Mouse (Mus musculus) layer of hippocampus, postnatal 25 days (tissue): ENCODE results near the gene Hcrtr1. TPM values are rescaled to one million over a fixed set of nuclear protein-coding genes. Genes with fewer than 3 reads are reported as not detected.

Experiments used
- DNase-seq, 2 experiments: peaks; one replicate each; pipeline ENCODE4 v3.0.0; 2022; ENCODE audit warnings: mixed read lengths in 2 of 2, low spot score in 1 of 2; ENCODE audit errors: extremely low spot score in 1 of 2
- total RNA-seq, 2 experiments: library from RNA; stranded (reverse); gene quantifications; 2 replicates each; pipeline ENCODE4 v1.2.3; 2021

The Hcrtr1 gene
- total RNA-seq, 2 experiments from 2014 or later = 3.2 to 4.5 TPM

- peak in 1 of 2 experiments; percentile 18 for DNase-seq
Observed at GRCm38 (mm10) chr4:130168280-130169183, 29.4 kb upstream of the Hcrtr1 start.

- DNase-seq = no peak
Observed at GRCm38 (mm10) chr4:130167814-130168213, 28.7 kb upstream of the Hcrtr1 start.

DNA sequence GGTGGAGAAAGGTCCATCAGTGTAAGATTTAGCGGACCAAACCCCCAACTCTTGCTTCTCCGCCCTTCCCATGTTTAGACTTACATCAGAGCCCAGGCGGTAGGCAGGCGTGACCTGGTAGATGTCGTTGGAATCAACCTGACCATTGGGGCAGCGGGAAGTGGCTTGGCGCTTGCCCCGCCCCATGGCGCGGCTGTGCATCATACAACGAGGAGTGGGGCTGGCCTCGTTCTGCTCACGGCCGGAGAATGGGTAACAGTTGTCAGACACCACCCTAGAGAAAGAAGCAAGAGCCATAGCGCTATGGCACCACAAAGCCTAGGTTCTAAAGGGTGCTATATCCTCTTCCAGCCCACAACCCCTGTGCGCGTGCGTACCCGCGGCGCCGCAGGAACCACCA, 28.2 kb upstream of the Hcrtr1 start:
- no peak for DNase-seq

DNA sequence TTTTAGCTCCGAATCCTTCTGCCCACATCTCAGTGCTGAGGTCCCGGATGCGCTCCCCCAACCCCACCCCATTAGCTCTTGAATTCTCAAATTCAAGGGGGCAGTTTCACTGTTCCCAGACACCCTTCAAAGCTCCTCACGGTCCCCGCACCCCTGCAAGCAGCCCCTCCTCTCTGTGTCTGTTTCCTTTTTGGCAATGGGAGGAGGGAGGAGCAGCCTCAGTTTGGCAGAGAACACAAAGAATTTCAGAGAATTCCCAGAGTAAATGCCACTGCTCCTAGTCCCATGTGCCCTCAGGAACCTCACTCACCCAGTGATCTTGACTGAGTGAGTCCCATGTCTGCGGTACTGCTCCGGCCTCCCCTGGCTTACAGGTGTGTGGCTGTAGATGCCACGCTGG, 27.4 kb upstream of the Hcrtr1 start:
- no peak for DNase-seq

- no peak for DNase-seq
Observed at GRCm38 (mm10) chr4:130166061-130166460, 26.9 kb upstream of the Hcrtr1 start.

DNA sequence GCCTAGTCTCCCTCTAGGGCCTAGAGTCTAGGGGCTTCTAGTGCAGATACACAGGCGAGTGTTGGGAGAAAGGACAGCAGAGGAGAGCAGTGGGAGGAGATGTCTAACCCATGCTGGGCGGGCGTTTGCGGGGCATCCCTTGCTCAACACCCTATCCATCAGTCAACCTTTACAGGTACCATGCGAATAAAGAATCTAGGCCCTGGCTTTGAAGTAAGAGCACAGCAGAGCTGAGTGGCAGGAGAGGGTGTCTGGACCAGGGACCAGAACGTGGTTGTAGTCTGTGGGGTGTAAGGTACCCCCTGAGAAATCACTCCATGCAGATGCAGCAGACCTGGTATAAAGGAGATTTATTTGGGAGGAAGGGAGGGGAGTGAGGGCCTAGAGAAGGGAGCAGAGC, 25.0 kb upstream of the Hcrtr1 start:
- DNase-seq = no peak

DNA sequence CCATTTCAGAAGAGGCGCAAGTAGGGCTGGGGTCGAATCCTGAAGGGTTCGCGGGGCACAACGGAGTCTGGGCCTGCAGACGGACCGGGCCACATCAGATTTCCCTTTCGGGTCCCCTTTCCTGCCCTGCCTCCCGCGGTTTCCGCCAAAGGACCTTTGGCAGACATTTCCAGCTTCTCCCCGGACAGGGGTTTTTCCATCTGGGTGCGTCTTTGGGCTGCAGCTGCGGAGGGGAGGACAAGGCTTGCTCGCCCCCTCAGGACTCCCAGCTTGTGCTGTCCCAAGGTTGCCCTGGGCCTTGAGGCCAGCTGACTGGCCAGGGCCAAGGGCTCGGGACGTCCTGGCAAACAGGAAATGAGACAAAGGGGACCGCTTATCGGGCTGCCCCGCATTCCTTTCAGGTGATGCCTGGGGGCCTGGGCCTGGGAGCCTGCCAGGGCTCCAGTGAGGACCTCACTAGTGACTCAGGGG, 24.3 kb upstream of the Hcrtr1 start:
- DNase-seq = no peak

DNA sequence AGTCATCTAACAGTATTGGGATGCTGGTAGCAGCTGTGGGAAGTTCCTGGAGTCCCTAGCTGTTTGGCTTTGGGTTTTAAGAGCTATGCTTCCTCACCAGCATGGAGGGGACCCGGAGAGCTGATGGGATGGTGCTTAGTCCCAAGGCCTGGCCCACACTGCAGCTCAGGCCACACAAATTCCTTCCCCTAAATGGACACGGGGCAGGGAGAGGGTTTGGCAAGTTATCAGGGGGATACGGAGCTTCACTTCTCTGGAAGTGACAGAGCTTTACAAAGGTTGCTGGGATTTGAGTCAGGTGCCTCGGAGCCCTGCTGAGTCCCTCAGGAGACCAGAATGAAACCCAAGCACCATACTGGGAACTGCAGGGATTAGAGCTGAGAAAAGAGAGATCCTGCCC, 22.2 kb upstream of the Hcrtr1 start:
- DNase-seq = no peak

- DNase-seq = no peak
Observed at GRCm38 (mm10) chr4:130156812-130157371, 17.7 kb upstream of the Hcrtr1 start.

DNA sequence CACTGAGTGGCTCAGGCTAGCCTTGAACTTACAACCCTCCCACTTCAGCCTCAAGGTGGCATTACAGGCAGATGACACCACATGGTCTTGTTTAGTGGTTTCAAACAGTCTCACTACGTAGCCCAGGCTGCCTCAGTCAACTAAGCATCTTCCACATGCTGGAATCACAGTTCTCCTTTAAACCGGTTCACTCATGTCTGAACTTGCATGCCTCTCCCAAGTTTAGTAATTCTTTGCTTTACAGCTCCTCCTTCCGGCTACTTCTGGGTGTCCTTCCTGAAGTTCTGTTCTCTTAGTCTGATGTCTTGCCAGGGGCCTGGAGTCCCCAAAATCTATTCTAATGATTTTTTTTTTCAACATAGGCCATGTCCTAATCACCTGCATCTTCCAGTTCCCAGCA, 15.1 kb upstream of the Hcrtr1 start:
- no peak for DNase-seq

- DNase-seq = no peak
Observed at GRCm38 (mm10) chr4:130148405-130148804, 9.2 kb upstream of the Hcrtr1 start.

- DNase-seq = no peak
Observed at GRCm38 (mm10) chr4:130141786-130142185, 2.6 kb upstream of the Hcrtr1 start.

DNA sequence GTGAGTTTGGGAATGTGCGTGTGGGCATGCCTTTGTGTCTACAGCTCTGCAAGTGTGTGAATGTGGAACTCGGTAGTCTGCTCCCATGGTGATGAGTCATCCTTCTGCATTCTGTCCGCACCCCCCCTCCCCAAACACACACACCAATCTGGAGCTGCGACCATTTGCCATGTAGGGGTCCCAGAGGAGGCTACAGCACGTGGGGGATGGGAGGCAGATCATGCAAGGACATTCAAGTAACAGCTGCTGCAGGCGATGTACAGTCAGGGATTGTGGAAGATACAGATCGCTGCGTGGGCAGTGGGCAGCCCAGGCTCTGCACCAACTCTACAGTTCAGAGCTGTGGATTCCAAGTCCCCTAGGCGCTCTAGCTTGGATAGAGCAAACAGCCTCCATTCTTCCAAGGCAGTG, 1.8 kb upstream of the Hcrtr1 start:
- peak; percentile 20 to 53 for DNase-seq

- DNase-seq = peak; percentile 66 to 82
Observed at GRCm38 (mm10) chr4:130138441-130139213, 532 bp downstream of the Hcrtr1 start.

DNA sequence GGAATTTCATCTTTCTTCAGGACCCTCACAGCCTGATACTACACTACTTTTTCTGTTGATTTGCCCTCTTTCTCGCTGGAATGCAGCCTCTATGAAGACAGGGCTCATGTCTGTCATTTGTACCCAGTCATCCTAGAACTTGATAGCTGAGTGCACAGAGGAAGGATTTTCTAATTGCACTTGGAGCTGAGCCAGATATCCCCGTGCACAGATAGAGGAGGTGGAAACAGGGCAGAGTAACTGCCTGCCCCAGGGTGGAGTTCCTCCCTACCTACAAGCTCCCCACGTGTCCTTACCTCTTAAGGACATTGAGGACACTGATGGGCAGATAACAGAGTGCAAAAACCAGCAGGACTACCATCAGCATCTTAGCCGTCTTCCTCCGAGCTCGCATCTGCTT, 5.8 kb downstream of the Hcrtr1 start:
- no peak for DNase-seq

GRCm38 (mm10) chr4:130131448-130132105, 7.6 kb downstream of the Hcrtr1 start:
- DNase-seq = no peak

DNA sequence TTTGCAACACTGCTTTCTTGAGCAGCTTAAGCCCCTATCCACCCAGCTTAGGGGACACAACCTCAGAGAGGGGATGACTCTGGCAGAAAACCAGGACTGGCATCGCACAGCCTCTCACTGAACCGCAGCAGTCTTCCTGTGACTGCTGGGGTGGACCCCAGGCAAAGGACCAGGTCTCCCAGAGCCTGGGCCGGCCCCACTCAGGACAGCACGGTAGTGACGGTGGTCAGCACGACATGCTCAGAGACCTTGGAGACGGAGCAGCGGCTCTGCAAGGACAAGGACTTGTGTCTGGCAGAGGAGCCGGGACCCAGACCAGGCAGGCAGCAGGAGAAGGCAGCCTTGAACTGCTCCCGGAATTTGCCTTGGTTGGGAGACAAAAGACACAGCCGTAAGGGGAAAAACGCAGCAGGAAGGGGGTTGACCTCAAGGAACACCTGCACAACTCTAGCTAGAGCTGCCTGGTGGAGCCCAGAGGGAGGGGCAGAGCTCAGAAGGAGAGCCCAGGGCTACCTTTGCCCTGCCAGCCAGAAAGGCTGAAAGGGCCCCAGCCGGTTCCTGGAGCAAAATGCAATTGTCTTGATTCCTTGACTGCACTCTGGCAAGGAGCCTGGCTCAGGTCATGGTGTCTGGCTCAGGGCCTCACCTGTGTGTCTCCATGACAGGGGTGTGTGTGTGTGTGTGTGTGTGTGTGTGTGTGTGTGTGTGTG, 8.4 kb downstream of the Hcrtr1 start:
- DNase-seq = no peak

DNA sequence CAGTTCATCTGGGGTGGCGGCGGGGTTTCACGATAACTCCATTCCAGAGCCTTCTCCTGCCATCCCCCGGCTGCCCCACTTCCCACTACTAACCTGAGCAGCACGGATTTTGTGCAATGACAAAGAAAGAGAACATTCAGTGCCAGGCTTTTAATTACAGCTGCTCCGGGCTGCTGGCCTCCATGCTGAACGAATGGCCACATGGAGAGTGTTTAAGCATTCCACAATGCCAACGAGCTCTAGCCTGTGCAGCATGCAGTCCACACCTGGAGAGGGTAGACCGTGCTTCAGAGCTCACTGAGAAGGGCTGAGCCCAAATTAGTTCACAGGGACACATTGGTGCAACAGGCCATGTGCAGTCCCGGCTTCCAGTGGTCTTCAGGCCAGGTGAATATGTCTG, 9.1 kb downstream of the Hcrtr1 start:
- no peak for DNase-seq

DNA sequence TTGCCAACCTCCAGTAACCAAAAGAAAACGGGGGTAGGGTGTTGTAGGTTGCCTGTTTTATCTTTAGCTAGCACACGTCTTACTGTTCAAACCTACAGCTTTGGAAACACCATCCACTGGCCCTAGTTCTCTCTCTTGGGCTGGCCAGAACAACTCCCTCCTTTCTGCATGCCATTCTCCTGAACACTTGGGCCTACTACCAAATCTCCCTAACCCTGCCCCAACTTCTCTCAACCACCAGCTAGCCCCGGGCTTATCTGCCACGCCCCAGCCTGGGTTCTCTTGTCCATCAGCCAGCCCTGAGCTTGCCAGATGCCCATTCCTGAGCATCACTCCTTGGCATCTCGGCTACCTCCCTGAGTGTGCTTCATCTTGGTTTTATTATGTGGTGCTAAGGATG, 10.3 kb downstream of the Hcrtr1 start:
- no peak for DNase-seq

- DNase-seq = no peak
Observed at GRCm38 (mm10) chr4:130125935-130126334, 13.2 kb downstream of the Hcrtr1 start.
